Mouse (Mus musculus): Measurements from ENCODE around the gene Bub1b.

DNA sequence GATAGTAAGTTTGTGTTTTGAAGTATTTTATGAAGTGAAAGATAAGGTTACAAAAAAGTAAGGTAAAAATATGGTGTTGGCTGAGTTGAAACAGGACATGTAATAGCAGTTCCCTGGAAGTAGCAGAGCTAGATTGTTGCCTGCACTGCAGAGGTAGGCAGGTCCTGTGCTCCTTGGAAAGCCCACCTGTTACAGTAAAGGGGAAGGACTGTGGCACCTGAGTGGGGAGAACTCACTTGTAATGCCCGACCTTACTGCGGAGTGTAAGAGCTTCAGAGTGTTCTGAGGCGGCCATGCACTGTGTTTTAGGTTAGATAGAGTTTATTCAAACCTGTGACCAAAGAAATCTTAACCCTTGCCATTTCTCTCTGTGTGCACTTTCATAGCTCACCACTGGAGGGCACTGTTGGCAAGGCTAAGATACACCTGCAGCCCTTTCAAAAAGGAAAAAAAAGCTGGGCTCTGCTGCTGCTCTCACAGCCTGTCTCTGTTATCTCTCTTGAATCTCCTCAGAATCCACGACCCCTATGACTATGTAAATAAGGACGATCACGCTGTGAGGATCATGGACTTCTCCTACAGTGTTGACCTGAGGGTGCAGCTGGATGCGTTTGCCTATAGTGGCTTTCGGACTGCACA lies 40.0 kb downstream of the Bub1b start:
- peak; percentile 88 for TF ChIP-seq CTCF (IDR thresholded peaks at IDR 0.05)
- TF ChIP-seq EP300 (IDR thresholded peaks at IDR 0.05), result 0 out of 2 replicates have a peak, but pooled peaks have one; percentile 31

Data from lung, postnatal 0 days (tissue).